Mouse (Mus musculus) monocyte, adult 2 months (primary cell): ENCODE results near the gene Tmem39a.

Source experiments
- DNase-seq, 2 experiments: peaks; one replicate each; pipeline ENCODE4 v3.0.0; 2022; ENCODE audit warnings: low spot score in 2 of 2, low read depth in 1 of 2

The Tmem39a gene

DNA sequence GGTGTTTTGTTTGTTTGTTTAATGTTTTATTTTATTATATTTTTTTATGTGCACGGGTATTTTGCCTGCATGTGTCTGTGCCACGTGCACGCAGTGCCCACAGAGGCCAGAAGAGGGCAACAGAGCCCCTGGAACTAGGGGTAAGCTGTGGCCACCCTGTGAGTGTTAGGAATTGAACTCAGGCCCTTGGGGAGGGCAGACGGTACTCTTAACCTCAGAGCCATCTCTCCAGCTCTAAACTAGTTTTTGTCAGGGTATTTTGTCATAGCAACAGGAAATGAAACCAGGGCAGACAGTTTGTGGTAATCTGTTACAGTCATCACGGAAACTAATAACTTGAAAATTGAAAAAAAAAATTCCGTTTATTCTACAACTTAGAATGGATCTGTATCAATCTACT, 73.6 kb downstream of the Tmem39a start:
- DNase-seq, result peak; percentile 41 to 59

DNA sequence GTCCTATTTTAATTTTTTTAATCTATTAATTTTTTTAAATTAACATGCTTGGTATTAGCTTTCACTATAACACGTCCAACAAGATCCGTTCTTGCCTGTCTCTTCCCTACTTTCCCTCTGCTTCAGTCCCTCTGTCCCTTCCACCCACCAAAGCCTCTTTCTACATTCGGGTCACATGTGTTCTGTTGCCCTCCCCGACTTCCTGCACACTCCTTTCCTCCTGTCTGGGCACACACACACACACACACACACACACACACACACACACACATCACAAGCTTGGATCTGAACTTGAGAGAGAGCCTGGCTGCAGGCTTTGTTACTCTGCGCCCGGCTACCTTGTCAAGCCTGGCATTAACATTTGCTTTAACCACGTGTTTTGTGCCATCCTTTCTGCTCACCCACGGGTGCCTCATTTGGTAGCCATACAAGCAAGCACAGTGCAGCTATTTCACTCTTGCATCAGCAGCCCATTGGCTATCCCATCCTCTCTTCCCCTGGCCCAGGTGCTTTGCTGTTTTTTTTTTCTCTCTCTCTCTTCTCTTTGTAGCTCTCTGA, 77.4 kb downstream of the Tmem39a start:
- no peak for DNase-seq

DNA sequence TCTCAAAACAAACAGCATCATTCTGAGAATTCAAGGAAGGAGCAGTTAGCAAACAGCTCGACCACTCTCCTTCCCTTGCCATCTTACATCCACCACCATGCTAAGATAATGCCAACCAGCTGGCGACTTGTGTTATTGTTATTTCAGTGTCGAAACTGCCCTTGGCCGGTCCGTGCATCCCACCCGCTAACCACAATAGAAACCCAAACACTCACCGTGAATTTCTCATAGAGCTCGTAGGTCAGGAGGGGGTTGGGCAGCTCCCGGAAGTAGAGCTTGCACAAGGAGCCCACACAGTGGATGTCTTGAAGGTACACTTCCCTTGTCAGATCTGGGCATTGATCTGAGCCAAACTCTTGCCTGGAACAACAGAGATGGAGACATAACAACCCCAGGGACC, 78.2 kb downstream of the Tmem39a start:
- peak; percentile 12 to 31 for DNase-seq

DNA sequence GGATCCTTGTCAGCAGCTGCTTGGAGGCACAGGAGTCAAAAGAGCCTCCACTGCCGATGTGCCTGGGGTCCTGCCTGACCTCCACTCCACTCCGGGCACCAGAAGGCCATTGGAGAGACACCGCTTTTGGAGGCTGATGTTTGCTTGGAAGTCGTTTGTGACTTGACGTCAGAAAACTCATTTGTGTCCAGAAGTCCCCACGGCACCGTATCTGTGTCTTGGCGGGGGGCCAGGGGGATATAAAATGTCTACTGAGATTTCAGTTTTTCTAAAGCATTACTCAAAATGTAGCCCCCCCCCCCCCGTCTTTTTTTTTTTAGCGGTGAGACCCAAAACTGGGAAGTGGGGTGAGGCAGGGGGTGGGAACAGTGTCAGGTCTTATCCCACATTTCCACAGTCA, 78.6 kb downstream of the Tmem39a start:
- no peak for DNase-seq
